Mouse (Mus musculus) adrenal gland, postnatal 14 days (tissue): ENCODE data around the gene Il15. TPM values are rescaled to one million over a fixed set of nuclear protein-coding genes. Genes with fewer than 3 reads are reported as not detected.
A peak's percentile ranks its signal among the peaks of the same experiment; 100 is the strongest.

ENCODE experiments used
- DNase-seq: peaks from one replicate; pipeline ENCODE4 v3.0.0; 2021; ENCODE audit warnings: mixed read lengths
- long read RNA-seq, 2 experiments: library from polyadenylated mRNA; stranded (forward); transcript quantifications; one replicate each; pipeline ENCODE4 v2.0.0; 2021
- total RNA-seq: library from RNA; stranded (reverse); gene quantifications from 2 replicates; pipeline ENCODE4 v1.2.3, GENCODE M21; 2021

The Il15 gene
- total RNA-seq = 9.4 and 10.4 TPM in 2 replicates
- long read RNA-seq, experiment 1, partial matches to known transcripts = 0 of 5 reads
- long read RNA-seq, experiment 1, other reads (novel, unspliced or antisense) = 4 of 5 reads
- long read RNA-seq, experiment 2, partial matches to known transcripts = 0 of 3 reads
- long read RNA-seq, experiment 2, other reads (novel, unspliced or antisense) = 3 of 3 reads

- peak; percentile 89 for DNase-seq
Observed at GRCm38 (mm10) chr8:82402686-82403330, at the start of gene Il15. Gene Il15, minus strand, starts transcription at chr8:82403222.

- no peak for DNase-seq
Observed at GRCm38 (mm10) chr8:82444897-82445296, 41.9 kb upstream of the Il15 start.

DNA sequence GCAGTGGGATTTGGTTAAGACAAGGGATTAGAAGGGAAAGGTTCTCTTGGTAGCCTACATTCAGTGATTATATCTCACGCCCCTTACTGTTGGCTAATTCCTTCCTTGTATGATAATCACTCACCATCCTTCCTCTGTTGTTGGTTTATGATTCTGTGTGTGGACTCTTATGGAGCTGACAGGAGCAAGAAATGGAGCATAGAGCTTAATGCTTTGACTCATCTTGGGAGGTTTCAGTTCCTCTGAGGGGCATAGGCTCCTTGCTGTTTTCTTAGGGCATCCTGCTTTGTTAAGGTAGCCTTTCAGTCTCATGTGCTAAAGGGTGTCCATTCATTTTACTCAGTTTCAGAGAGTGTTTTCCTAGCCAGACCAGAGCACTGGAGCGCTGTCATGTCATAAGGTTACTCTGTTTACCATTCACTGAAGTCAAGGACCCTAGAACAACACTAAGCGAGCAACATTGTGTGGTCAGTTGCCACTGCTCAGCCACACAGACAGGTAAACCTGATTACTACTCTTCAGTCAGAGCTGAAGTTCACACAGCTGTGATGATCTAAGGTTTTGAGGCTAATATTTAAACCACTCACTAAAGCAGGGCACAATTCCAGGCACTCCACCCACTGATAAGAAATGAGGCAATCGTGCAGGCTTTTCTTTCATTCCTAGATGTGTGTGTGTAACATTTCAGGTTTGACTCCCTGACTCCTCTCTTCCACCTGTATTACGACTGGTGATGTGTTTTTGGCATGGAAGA is 13.7 kb upstream of the Il15 start:
- DNase-seq = no peak

DNA sequence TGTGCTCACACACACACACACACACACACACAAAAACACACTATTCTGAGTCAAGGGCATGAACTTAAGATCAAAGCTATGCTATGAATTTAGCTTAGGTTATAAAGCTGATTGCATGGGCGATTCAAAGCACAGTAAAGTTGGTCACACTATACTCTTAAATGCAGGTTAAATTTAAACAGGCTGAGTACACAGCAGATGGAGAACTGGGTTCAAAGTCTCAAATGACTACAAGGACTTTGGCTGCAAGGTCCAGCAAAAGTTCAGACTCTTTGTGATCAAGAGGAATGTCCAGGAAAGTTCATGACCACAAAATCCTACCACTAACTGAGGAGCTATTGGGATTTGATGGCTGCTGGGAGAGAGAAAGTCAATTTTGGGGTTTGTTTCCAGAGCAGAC is 12.5 kb upstream of the Il15 start:
- no peak for DNase-seq

DNA sequence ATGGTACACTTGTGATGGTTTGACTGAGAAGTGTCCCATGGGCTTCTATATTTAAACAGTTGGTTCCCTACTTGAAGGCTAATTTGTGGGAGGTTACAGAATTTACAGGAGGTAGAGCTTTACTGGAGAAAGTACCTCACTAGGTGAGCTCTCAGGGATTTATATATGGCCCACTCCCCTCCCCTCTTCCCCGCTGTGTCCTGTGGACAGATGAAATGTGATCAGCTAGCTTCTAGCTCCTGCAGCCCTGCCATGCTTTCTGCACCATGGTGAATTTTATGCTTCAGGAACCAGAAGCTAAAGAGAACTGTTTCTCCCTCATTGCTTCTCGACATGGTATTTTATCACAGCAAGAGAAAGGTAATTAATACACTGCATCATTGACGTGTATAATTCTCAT is 7.1 kb upstream of the Il15 start:
- no peak for DNase-seq

- DNase-seq = no peak
Observed at GRCm38 (mm10) chr8:82407060-82407459, 4.0 kb upstream of the Il15 start.

- DNase-seq = no peak
Observed at GRCm38 (mm10) chr8:82404068-82404467, 1.0 kb upstream of the Il15 start.

DNA sequence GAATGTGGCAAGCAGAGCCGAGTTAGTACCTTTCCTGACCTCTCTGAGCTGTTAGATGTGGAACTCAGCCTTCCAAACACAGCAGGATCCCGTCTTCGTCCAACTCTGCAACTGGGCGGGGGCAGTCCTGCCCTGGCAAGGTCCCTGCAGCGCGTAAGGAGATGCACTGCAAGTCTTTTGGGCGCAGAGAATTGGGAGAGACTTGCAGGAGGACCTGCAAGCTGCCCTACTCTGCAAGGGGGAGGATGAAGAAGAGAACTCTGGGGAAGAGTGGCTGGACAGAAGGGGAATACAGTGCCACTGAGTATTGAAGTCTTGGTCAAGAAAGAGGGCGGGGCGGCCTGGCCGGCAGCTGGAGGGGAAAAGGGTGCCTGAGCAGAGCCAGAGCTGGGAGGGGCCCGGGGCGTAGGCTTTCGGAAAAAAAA is 749 bp downstream of the Il15 start:
- peak; percentile 80 for DNase-seq

- DNase-seq = no peak
Observed at GRCm38 (mm10) chr8:82401490-82401889, 1.5 kb downstream of the Il15 start.

- no peak for DNase-seq
Observed at GRCm38 (mm10) chr8:82401059-82401458, 2.0 kb downstream of the Il15 start.

- no peak for DNase-seq
Observed at GRCm38 (mm10) chr8:82400376-82400775, 2.6 kb downstream of the Il15 start.

GRCm38 (mm10) chr8:82398546-82398945 is 4.5 kb downstream of the Il15 start:
- DNase-seq = peak; percentile 62

GRCm38 (mm10) chr8:82391258-82391657 is 11.8 kb downstream of the Il15 start:
- no peak for DNase-seq

DNA sequence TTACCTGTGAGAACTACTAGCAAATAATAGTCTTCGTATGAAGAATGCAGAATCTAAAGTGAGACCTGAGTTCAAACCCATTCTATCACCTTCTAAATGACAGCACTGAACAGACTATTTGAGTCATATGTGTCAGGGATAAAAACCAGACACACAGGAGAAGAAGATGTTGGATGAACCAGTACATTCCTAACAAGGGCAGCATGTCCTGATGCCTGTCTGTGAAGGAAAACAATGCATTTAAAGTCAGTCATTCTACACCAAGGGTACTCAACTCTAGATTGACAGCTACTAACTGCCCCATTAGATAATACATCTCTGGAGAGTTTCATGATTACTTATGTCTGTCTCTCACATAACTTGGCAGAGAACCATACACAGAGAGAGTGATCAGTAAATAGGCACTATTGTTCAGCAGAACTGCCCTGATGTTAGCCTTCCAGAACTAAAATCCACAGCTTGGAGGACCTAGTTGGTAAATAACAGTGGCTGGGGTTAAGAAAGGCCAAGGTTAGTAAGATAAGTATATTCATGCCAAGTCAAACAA is 14.6 kb downstream of the Il15 start:
- DNase-seq = no peak

GRCm38 (mm10) chr8:82387614-82388013 is 15.4 kb downstream of the Il15 start:
- DNase-seq = no peak

- DNase-seq = no peak
Observed at GRCm38 (mm10) chr8:82385867-82386266, 17.2 kb downstream of the Il15 start.

DNA sequence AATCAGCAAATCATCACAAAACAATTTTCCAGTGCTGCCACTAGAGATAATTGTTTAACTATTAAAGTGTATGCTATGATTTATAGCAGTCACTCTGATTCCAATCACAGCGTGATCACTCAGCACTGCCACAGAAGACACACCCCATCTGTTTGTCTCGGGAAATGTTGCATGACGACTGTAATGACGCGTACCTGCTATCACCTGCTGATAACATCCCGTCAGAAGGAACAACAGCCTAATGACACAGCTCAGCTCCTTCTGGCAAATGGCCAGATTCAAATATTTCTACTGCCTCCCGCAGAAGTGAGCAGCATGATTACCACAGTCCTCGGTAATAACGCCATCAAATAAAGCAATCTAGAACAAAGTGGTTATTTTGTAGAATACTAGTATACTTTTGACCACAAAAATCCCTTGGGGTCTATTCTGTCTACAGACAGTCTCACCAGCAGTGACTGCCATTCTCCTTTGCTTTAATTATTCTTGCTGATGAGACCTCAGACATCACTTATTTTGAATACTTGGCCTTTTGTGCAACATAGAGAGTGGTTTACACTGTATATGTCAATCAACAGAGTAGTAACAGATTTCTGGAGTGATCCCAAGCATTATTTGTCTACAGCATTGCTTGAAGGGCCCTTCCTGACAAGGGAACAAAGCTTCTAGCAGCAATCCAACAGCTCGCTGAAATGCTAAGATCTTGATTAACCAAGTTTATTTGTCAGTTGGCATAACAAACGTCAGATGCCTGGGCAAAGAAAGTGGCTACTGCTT is 18.4 kb downstream of the Il15 start:
- no peak for DNase-seq

GRCm38 (mm10) chr8:82383346-82383745 is 19.7 kb downstream of the Il15 start:
- DNase-seq = no peak

- DNase-seq = no peak
Observed at GRCm38 (mm10) chr8:82382316-82382715, 20.7 kb downstream of the Il15 start.

DNA sequence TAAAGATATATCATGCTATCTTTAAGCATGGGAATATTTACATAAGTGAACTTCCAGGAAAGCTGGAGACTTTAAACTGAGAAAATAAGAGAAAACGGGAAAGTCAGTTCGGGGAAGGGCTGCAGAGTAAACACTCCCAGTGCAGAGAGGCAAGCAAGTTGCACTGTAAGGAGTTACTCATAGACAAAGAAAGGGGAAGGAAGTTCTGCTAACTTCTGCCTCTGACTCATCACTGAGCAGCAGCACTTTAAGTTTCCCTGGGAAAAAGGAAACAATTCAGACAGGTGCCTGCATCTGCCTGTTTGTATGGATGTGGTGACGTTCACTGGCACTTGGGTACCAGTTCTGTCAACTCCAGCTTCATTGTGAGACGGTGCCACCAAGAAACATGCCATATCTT is 28.6 kb downstream of the Il15 start:
- DNase-seq = no peak

DNA sequence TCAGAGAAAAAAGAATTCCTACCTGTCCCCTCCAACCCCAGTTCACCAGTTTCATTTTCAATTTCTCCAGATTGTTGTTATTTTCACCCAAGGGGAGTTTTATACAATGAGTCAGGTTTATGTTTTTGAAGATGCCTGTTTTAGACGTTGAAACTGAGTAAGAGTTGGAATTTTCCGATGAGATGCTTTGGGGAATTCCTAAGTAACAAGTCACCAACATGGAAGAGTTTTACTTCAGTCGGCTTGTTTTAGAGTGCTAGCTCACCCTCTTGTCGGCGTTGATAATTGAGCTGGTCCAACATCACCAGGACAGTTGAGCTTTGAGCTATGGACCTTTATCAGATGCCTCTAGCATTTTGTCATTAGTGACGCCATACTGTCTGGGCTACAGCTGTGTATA is 30.2 kb downstream of the Il15 start:
- DNase-seq = no peak

GRCm38 (mm10) chr8:82370657-82371056 is 32.4 kb downstream of the Il15 start:
- DNase-seq = no peak

- DNase-seq = no peak
Observed at GRCm38 (mm10) chr8:82361061-82361460, 42.0 kb downstream of the Il15 start.
